Mouse (Mus musculus): ENCODE results near the gene Tnni1.

DNA sequence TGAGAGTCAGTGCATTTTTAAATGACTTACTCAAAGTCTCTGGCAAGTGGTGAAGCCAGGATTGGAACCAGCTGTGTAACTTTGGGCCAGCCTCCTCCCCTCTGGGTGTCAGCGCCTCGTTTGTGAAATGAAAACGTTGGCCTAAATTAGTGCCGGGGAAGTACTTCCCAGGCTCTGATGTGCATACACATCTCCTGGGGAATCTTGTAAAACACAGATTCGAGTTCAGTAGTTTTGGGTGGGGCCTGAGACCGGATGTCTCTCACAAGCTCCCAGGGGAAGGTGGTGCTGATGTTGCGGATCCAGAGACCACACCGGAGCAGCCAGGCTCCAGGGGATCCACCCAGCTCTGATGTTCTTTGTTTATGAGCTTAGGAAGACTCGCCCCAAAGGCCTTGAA is 23.9 kb upstream of the Tnni1 start:
- TF ChIP-seq CTCF (IDR thresholded peaks at IDR 0.05; ENCODE audit: extremely low read depth, insufficient read depth, insufficient read length, insufficient replicate concordance) (no peak), POLR2A (IDR thresholded peaks at IDR 0.05; ENCODE audit: low read depth, low read length) (no peak)
